Comparison of ENCODE assay signal across 8 mouse cellular contexts in genomic region chr11:118317129-118317528, GRCm38 (mm10). TPM values are rescaled to one million over a fixed set of nuclear protein-coding genes. Genes with fewer than 3 reads are reported as not detected.
A peak's percentile ranks its signal among the peaks of the same experiment; 100 is the strongest.
DNase-seq lines count a peak whose midpoint lies in the region; ATAC-seq and TF ChIP-seq lines count a peak whose summit lies in the region.

No protein-coding gene starts in this region.

- H3K27ac ChIP-seq in thymus, adult 2 months (ENCODE audit: control insufficient read depth, insufficient read depth, low read length): no peak overlapping the region
- no peak overlapping the region for H3K27ac ChIP-seq in embryonic facial prominence, embryonic 10.5 days (replicated peaks)
- no peak overlapping the region for H3K27ac ChIP-seq in hindbrain, postnatal 0 days
- no peak overlapping the region for H3K27ac ChIP-seq in limb, embryonic 10.5 days

- no peaks in the 10 kb centered on the region for H3K4me1 ChIP-seq in thymus, adult 2 months (replicated peaks; ENCODE audit: control insufficient read depth, insufficient read depth, low read length)
- H3K4me1 ChIP-seq in embryonic facial prominence, embryonic 10.5 days: peaks cover 6% of the 10 kb centered on the region
- H3K4me1 ChIP-seq in hindbrain, postnatal 0 days (ENCODE audit: insufficient read depth, low read length): no peaks in the 10 kb centered on the region; the same call in 1 of the 2 replicates
- peaks cover 12% of the 10 kb centered on the region for H3K4me1 ChIP-seq in limb, embryonic 10.5 days

- peak; percentile 51; the same call in 1 of the 2 replicates for TF ChIP-seq CTCF in thymus, adult 2 months (IDR thresholded peaks at IDR 0.05; ENCODE audit: borderline replicate concordance, control insufficient read depth, extremely low read depth, insufficient read depth, low read length, poor library complexity)
- peak; percentile 91 for TF ChIP-seq CTCF in hindbrain, postnatal 0 days (IDR thresholded peaks at IDR 0.05; ENCODE audit: low read depth)

- peak; percentile 55 for DNase-seq in thymus, adult 2 months
- no peak for DNase-seq in thymus, adult 18-20 months
- peak; percentile 23 for DNase-seq in adrenal gland, postnatal 25 days
- DNase-seq in embryonic facial prominence, embryonic 10.5 days (ENCODE audit: low spot score): peak; percentile 48
- DNase-seq in hindbrain, postnatal 0 days (ENCODE audit: low spot score): peak; percentile 85
- peak; percentile 56 for DNase-seq in limb, embryonic 10.5 days (ENCODE audit: low spot score)
- DNase-seq in urinary bladder, postnatal 10 days (ENCODE audit: low spot score): no peak

- no peak overlapping the region for H3K9ac ChIP-seq in hindbrain, postnatal 0 days (replicated peaks; ENCODE audit: low read length)

- peak; percentile 48; the same call in 1 of the 2 replicates for ATAC-seq in hindbrain, postnatal 0 days
- ATAC-seq in monocyte, adult 5-6 weeks (replicated peaks; ENCODE audit: insufficient number of reproducible peaks, low FRiP score, low TSS enrichment, poor library complexity, severe bottlenecking): peak; percentile 42

- WGBS in thymus, adult 2 months: 62% methylated on average over 7 of the region's 7 CpGs
- 23% methylated on average over 7 of the region's 7 CpGs for WGBS in embryonic facial prominence, embryonic 10.5 days
- 29% methylated on average over 7 of the region's 7 CpGs for WGBS in hindbrain, postnatal 0 days
- WGBS in limb, embryonic 10.5 days: 21% methylated on average over 7 of the region's 7 CpGs

- TF ChIP-seq POLR2A in thymus, adult 2 months (IDR thresholded peaks at IDR 0.05; ENCODE audit: control insufficient read depth, extremely low read depth, insufficient read depth, low read length, poor library complexity): no peak

- no peak overlapping the region for H3K4me3 ChIP-seq in thymus, adult 2 months (ENCODE audit: control insufficient read depth, insufficient read depth, low read length)
- H3K4me3 ChIP-seq in embryonic facial prominence, embryonic 10.5 days: no peak overlapping the region
- no peak overlapping the region for H3K4me3 ChIP-seq in hindbrain, postnatal 0 days (ENCODE audit: low read length)
- H3K4me3 ChIP-seq in limb, embryonic 10.5 days: no peak overlapping the region

- no peaks in the 10 kb centered on the region for H3K27me3 ChIP-seq in thymus, adult 2 months (ENCODE audit: control insufficient read depth, insufficient read depth, low read length)
- H3K27me3 ChIP-seq in embryonic facial prominence, embryonic 10.5 days (replicated peaks; ENCODE audit: low read depth, poor library complexity, severe bottlenecking): no peaks in the 10 kb centered on the region
- H3K27me3 ChIP-seq in hindbrain, postnatal 0 days (ENCODE audit: insufficient read depth, low read length): no peaks in the 10 kb centered on the region
- no peaks in the 10 kb centered on the region for H3K27me3 ChIP-seq in limb, embryonic 10.5 days (ENCODE audit: low read depth, poor library complexity, severe bottlenecking)

- no peaks in the 10 kb centered on the region for H3K9me3 ChIP-seq in embryonic facial prominence, embryonic 10.5 days
- no peaks in the 10 kb centered on the region for H3K9me3 ChIP-seq in hindbrain, postnatal 0 days (ENCODE audit: low read length)
- H3K9me3 ChIP-seq in limb, embryonic 10.5 days (replicated peaks): no peaks in the 10 kb centered on the region

- no peak overlapping the region for H3K4me2 ChIP-seq in hindbrain, postnatal 0 days (ENCODE audit: low read depth, low read length)

- no peaks in the 10 kb centered on the region; the same call in 1 of the 2 replicates for H3K36me3 ChIP-seq in thymus, adult 2 months (ENCODE audit: control insufficient read depth, insufficient read depth, low read length)
- H3K36me3 ChIP-seq in embryonic facial prominence, embryonic 10.5 days (replicated peaks): peaks cover 87% of the 10 kb centered on the region
- 0 out of 2 replicates have a peak, but pooled peaks cover 9% of the 10 kb centered on the region for H3K36me3 ChIP-seq in hindbrain, postnatal 0 days (ENCODE audit: insufficient read depth, low read length)
- peaks cover 79% of the 10 kb centered on the region for H3K36me3 ChIP-seq in limb, embryonic 10.5 days

RNA-seq across cellular contexts. Expression of gene Cep295nl, which starts 25.2 kb away (rescaled TPM):
- polyA plus RNA-seq in thymus, adult 2 months (2012; rRNA removed): 0.26 and 0.32 TPM in 2 replicates
- 1.1 and 3.4 TPM in 2 replicates for total RNA-seq in adrenal gland, postnatal 25 days (2021)
- polyA plus RNA-seq in embryonic facial prominence, embryonic 10.5 days (2016; fragmentation: Nextera tagmentation; extraction: Ambion mirVana): 0.13 and 0.56 TPM in 2 replicates
- 0.31 and 1.2 TPM in 2 replicates for total RNA-seq in hindbrain, postnatal 0 days (2014; rRNA removed)
- 0.20 and 0.47 TPM in 2 replicates for polyA plus RNA-seq in hindbrain, postnatal 0 days (2015; fragmentation: Nextera tagmentation; extraction: Ambion mirVana)
- 0.61 and 1.1 TPM in 2 replicates for polyA plus RNA-seq in limb, embryonic 10.5 days (2016; fragmentation: Nextera tagmentation; extraction: Ambion mirVana)
- total RNA-seq in monocyte, adult 5-6 weeks (2017): 1.6 to 2.8 TPM in 2 of 3 replicates, not detected in the other

RNA-seq across cellular contexts. Expression of gene Usp36, which starts 27.1 kb away (rescaled TPM):
- polyA plus RNA-seq in thymus, adult 2 months (2012; rRNA removed): 28.8 and 34.6 TPM in 2 replicates
- 23.1 and 25.0 TPM in 2 replicates for total RNA-seq in adrenal gland, postnatal 25 days (2021)
- 24.1 and 24.2 TPM in 2 replicates for polyA plus RNA-seq in embryonic facial prominence, embryonic 10.5 days (2016; fragmentation: Nextera tagmentation; extraction: Ambion mirVana)
- 19.7 and 20.6 TPM in 2 replicates for total RNA-seq in hindbrain, postnatal 0 days (2014; rRNA removed)
- 12.6 and 12.8 TPM in 2 replicates for polyA plus RNA-seq in hindbrain, postnatal 0 days (2015; fragmentation: Nextera tagmentation; extraction: Ambion mirVana)
- polyA plus RNA-seq in limb, embryonic 10.5 days (2016; fragmentation: Nextera tagmentation; extraction: Ambion mirVana): 25.6 and 27.4 TPM in 2 replicates
- 13.1 to 29.6 TPM (median 14.8 TPM) in 3 replicates for total RNA-seq in monocyte, adult 5-6 weeks (2017)

RNA-seq across cellular contexts. Expression of gene Timp2, which starts 38.4 kb away (rescaled TPM):
- polyA plus RNA-seq in thymus, adult 2 months (2012; rRNA removed): 72.6 and 78.8 TPM in 2 replicates
- total RNA-seq in adrenal gland, postnatal 25 days (2021): 43.1 and 51.3 TPM in 2 replicates
- polyA plus RNA-seq in embryonic facial prominence, embryonic 10.5 days (2016; fragmentation: Nextera tagmentation; extraction: Ambion mirVana): 40.0 and 46.9 TPM in 2 replicates
- total RNA-seq in hindbrain, postnatal 0 days (2014; rRNA removed): 164 and 170 TPM in 2 replicates
- 102 and 118 TPM in 2 replicates for polyA plus RNA-seq in hindbrain, postnatal 0 days (2015; fragmentation: Nextera tagmentation; extraction: Ambion mirVana)
- polyA plus RNA-seq in limb, embryonic 10.5 days (2016; fragmentation: Nextera tagmentation; extraction: Ambion mirVana): 35.4 and 49.6 TPM in 2 replicates
- total RNA-seq in monocyte, adult 5-6 weeks (2017): 19.4 to 46.1 TPM (median 27.0 TPM) in 3 replicates

Comparison
In these comparisons a context has a peak if more than half of its experiments do, and no peak if none do; other contexts are left out.
1. DNase-seq: peak in thymus, adult 2 months (single experiment), adrenal gland, postnatal 25 days (single experiment), embryonic facial prominence, embryonic 10.5 days (single experiment), hindbrain, postnatal 0 days (single experiment) and limb, embryonic 10.5 days (single experiment); none in thymus, adult 18-20 months (0 of 2) and urinary bladder, postnatal 10 days (single experiment).